Mouse (Mus musculus): ENCODE measurements around the gene Cdt1. TPM values are rescaled to one million over a fixed set of nuclear protein-coding genes. Genes with fewer than 3 reads are reported as not detected.
A peak's percentile ranks its signal among the peaks of the same experiment; 100 is the strongest.

Cdt1 gene
- 1 to 10 TPM; 1.2 to 1.8 TPM for total RNA-seq (2021)
- long read RNA-seq, partial matches to known transcripts, result 2 of 4 reads
- long read RNA-seq, other reads (novel, unspliced or antisense), result 1 of 4 reads

DNA sequence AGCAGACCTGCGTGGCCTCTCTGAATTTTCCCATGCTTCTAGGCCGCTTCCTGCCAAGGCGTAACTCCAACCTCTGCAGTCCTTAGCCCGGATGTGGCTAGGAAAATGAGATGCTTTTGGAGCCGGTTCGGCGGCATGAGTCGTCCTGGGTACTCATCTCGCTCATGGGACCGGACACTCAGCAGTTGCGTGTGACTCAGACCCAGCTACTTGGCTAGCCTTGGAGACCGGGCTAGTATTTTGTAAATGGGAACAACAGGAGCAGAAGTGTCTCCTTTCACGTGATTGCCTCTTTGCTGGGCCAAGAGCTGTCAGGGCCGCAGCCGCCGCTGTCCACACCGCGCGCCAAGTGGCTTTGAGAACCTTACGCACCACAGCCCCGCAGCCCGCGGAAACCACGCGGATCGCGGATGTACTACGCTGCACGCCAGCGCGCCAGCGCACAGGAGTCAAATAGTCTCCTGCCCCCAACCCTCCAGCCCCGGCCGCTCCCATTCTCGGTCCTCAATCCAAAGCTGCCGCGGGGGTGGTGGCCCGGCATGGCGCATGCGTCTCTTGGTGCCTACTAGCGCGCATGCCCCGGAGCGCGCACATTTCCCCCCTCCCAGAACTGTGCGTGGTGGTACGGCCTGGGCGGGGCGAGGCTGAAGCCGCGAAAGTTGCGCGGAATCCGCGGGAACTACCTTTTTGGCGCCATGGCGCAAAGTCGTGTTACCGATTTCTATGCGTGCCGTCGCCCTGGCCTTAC lies at the start of gene Cdt1:
Gene Cdt1, plus strand, starts transcription at position 655 of the 748 bp plus-strand sequence.
- DNase-seq (ENCODE audit: low spot score in 2 of 2), result peak; percentile 92 to 96

DNA sequence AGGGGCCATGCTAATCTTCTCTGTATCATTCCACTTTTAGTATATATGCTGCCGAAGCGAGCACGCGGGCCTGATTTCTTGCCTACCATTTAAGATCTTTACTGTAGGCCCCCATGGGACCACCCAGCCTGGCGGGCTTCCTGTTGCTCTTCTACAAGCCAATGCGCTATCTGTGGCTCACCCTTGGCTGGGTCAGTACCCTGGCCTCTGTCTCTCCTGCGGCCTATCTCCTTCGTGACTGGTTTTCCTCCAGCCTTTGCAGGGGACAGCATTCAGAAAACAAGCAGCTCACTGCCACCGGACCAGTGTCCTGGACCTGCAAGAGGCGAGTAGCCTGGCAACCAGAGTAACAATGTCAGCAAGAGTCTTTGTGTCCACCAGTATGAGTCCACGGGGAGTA lies 47.2 kb upstream of the Cdt1 start:
- no peak for DNase-seq (ENCODE audit: low spot score in 2 of 2)

DNA sequence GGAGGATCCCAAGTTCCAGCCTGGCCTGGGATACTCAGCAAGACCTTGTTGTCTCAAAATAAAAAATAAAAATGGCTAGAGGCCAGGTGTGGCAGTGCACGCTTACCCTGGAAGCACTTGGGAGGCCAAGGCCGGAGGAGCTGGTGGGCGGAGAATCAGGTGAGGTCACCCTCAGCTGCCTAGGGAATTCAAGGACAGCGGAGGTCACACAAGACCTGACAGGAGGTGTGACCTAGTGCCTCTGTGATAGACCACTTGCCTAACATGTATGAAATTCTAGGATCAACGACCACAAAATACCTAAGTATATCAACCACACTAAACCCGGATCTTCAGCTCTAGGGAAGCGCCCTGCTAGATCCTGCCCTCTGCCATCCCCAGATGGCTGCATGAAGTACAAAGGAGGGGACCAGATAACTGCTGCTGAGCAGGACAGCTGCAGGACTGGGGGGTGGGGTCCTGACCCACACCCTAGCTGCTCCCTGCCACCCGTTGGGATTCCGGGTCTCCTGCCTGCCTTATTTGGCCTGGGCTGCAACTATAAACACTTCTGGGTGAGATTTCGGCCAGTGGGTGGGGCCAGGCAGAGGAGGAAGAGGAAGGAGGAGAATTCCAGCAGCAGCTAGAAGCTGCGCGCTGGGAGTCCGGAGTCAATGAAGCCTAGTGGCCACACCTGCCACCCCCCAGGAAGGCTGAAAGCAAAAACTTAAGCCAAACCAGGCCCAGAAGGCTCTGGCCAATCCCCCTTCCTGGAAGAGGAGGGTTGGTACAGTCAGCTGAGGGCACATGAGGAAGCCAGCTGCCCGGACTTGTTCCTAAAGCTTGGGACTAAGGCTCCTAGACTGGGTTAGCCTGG lies 44.8 kb upstream of the Cdt1 start:
- DNase-seq (ENCODE audit: low spot score in 2 of 2), result no peak

DNA sequence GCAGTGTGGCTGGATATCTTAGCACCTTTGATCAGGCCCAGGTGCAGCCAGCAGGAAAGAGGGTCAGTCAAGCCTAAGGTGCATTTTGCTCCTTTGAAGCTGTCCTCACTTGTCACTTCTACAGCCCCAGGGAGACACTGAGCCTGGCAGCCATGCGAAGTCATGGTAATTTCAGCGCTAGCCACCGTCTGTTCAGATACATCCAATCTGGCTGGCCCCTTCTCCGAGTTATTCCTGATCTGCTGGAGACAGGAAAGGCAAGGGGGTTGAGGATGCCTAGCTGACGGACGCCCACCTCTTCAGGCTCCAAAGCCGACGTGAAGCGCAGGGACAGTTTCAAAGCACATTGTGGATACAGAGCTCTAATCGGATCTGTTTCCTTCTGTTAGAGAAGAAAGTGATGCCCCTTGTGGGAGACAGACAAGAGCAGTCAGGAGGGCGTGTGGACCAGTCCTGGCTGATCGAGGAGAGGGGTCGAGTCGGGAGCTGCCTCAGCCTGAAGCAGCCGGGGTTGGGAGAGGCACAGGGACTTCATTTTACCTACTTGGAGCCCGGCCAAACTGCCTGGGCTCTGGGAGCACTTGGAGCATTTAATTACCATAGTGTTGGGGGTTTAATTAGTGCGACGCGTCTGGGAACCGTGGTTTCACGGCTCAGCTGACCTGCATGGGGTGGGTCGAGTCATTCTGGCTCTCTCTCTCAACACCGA lies 44.0 kb upstream of the Cdt1 start:
- DNase-seq (ENCODE audit: low spot score in 2 of 2), result peak in 1 of 2 experiments; percentile 25

DNA sequence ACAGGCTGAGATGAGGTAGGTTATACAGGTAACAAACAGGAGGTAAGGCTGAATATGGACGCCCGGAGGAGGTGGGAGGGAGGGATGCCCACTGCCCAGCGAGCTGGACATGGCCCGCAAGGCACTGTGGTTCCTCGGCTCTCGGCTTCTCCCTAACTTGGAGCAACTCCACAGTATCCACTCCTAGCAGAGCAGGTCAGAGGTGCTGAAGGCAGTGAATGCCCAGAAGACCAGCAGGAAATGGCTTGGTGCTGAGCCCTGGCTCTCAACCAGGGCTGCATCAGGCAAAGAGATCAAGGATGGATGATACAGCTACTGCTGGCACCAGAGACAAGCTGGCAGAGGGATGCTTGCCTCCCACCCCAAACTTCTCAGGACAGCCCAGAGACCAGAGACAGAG lies 43.3 kb upstream of the Cdt1 start:
- DNase-seq (ENCODE audit: low spot score in 2 of 2), result no peak

DNA sequence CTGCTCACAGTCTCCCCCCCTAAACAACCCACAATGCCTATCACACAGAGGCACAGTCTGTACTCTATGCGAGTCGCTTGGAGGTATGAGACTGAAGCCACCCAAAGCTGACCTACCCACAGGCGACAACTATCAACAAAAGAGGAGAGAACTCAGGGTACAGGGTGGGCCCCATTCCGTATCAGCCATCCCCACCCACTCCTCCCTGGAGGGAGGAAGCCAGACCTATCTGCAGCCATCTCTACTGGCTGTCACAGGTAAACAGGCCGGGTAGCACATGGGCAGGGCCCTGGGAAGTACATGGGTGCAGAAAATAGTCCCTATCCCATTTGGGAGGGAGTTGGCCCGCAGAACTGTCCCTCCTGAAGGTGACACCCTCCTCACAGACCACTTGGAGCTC lies 42.8 kb upstream of the Cdt1 start:
- no peak for DNase-seq (ENCODE audit: low spot score in 2 of 2)

DNA sequence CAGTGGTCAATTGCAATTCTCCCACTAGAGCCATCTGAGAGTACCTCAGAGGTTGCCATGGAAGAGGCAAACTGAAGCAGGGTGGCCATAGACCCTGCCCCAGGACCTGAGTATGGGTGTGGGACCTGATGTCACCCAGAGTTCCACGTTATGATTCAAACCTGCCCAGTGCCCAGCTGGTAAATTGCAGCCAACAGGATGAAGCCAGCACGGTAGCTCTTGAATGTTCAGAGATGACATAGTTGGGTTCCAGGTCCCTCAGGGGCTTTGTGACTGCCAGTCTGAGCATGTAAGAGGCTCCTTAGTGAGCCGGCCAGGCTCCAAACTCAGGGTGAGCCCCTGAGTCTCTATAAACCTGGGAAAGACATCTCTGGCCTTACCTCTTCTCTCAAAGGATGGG lies 41.7 kb upstream of the Cdt1 start:
- DNase-seq (ENCODE audit: low spot score in 2 of 2), result no peak

DNA sequence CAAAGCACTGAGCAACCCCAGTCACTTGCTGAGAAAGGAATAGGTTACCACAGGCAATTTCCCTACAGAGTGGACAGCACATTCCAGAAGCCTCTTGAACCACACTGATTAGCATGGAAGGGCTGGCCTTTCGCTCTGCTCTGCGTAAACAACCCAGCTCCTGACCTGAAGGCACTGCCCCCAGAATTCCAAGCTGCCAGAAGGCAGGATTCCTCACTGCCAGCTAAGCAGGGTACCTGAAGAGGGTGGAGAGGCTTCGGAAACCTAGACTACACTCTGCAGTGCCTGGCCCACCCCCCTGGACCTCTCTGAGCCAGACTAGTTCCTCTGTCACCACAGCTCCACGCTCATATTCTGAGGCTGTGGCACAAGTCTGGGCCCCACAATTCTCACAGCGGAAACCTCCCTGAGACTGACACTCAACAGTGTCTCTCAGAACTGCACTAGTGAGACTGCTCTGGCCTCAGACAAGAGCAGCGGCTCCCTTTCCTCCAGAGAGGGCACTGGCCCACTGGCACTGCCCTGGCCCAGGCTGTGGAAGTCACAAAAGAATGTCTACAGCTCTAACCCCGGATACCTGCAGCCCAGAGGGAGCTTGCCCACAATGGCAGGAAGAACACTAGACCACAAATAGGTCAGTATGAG lies 41.2 kb upstream of the Cdt1 start:
- DNase-seq (ENCODE audit: low spot score in 2 of 2), result no peak

DNA sequence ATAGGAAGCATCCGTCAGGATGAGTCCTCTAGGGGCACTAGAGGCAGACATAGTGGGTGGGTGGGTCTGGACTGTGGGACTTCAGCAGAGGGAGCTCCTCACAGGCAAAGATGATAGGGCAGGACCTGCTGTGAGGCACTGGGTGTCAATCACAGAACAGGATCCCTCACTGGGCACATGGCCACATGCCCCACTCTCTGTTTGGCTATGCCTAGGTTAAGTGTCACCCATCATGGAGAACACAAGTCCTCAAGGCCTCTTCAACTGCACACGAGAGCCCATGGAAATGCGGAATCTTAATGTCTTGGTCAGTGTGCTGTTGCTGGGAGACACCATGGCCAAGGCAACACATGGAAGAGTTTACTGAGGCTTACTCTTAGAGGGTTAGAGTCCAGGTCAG lies 39.9 kb upstream of the Cdt1 start:
- no peak for DNase-seq (ENCODE audit: low spot score in 2 of 2)

DNA sequence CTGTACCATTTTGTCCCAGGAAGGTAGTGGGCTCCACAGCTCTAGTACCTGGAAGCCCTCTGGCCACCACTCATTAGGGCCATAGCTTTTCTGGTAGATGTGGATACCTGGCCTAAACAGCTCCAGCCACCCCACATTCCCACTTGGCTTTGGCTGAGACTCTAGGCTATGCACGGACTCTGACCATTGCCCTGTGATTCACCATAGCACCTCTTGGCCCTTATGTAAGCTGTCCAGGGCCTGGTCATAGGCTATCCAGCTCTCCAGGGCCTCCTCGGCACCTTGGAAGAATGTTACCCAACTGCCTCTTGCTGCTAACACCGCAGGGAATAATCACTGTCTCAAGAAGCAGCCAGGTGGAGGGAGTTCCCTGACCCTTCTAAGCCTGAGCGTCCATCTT lies 38.7 kb upstream of the Cdt1 start:
- no peak for DNase-seq (ENCODE audit: low spot score in 2 of 2)

DNA sequence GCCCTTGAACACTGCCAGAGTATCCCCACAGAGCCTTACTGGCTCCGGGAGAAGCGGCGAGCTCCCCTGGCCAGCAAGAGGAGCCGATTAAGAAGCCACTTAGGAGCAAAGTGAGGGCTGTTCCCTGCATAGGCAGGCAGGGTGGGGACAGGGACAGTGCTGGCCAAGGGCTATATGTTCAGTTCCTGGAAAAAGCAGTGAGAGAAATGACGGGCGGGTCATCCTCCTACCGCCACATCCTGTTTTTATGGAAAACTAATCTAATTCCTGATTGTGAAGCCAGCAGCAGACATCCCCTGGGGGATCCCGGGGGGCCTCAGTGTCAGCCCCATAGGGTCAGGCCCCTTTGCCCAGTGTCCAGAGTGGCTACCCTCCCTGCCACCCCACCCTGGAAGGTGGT lies 36.5 kb upstream of the Cdt1 start:
- DNase-seq (ENCODE audit: low spot score in 2 of 2), result no peak

DNA sequence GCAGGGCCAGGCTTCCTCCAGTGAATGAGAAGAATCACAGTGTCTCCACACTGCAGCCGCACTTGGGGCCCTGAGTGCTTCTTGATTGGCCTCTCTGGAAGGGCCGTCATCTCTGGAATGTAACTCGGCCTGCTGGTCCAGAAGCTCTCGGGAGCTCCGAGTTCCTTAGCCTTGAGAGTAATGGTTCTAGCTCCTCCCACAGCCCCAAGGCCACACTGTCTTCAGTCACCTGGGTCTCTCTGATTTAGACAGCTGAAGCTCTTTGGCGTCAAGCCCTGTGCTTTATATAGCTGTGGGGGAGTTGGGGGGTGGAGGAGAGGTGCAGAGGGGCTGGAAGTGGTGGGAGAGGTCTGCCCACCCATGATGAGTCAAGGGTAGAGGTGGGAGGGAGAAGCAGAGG lies 30.8 kb upstream of the Cdt1 start:
- DNase-seq (ENCODE audit: low spot score in 2 of 2), result no peak

DNA sequence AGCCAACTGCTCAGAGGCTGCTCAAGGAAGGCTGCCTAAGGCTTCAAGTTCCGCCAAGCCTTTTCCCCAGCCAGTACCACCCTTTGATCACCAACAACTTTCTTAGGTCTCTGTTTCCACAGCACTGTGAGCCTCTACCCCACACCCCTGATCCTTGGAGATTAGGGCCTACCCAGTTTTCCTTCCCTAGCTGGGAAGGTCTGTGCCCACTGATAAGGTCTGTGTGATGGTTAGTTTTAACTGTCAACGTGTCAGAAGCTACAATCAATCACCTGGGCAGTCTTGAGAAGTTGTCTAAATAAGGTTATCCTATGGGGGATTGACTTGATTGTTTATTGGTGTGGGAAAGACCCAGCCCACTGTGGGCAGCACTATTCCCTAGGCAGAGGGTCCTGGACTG lies 30.0 kb upstream of the Cdt1 start:
- no peak for DNase-seq (ENCODE audit: low spot score in 2 of 2)

DNA sequence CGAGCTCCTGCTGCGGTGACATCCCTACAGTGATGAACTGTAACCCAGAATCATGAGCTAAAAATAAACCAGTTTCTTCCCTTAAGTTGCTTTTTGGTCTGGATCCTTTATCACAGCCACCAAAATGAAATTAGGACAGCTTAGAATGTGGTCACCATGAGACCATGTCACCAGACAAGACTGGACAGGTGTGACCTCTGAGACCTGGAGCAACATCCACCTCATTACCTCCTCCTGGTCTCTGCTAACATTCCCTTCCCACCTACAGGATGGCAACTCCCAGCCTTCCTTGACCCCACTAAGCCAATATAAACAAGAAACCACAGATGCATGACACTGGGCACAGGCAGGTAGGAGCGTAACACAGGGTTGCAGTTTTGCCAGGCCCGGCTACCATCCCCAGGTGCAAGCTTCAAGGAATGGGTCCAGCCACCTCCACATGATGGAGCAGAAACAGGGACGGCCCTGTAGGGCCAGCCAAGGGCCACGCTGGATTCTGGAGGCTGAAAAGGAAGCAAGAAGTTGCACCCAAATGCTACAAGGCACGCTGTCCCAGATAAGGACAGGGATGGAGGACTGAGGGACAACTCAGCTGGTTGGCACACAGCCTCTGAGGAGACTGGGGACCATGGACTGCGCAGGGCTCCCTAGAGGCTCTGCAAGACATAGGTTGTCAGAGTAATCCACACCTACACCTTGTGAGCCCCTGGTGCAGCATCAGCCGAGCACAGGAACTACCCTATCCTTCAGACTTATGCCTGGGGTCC lies 29.3 kb upstream of the Cdt1 start:
- DNase-seq (ENCODE audit: low spot score in 2 of 2), result no peak

DNA sequence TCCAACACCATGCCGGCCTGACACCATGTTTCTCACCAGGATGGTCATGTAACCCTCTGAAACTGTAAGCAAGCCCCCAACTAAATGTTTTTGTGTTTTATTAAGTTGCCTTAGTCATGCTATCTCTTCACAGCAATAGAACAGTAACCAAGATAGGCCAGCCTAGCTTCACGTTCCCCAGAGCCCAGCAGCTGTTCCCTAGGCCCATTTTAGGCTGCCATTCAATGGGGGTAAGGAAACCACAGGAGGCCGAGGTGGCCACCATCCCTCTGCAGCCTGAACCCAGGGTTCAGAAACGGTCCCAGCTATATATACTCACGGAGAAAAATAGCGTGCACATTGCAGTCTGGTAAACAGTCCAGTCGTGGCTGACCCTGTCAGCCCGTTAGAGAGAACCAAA lies 23.7 kb upstream of the Cdt1 start:
- no peak for DNase-seq (ENCODE audit: low spot score in 2 of 2)

DNA sequence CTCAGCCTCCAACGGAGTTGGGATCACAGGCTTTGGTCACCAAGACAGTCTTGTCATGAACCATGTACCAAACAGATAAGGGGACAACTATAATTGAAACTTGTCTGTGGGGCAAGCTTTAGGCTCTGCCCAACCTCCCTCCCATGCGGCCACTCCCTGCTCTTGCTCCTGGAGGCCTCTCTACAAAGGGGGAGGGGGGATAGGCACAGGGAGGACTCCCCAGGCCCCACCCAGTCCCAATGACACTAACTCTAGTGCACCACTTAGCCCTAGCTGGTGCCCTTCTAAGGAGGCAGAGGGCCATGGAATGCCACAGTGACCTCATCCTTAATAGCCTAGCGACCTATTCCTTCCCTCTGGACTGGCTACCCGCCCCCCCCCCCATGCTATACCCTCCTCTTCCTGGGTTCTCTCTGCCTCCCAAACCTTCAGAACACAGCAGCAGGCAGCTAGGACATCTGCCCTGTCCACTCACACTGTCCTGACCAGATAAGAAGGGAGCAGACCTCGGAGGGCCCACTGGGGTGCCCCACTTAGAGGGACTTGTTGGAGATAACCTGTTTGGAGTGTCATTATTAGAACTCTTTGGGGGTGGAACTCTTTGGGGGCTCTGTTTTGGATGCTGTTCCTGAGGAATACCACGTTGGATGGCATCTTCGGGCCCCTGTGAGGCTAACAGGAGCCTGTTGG lies 21.6 kb upstream of the Cdt1 start:
- DNase-seq (ENCODE audit: low spot score in 2 of 2), result no peak

DNA sequence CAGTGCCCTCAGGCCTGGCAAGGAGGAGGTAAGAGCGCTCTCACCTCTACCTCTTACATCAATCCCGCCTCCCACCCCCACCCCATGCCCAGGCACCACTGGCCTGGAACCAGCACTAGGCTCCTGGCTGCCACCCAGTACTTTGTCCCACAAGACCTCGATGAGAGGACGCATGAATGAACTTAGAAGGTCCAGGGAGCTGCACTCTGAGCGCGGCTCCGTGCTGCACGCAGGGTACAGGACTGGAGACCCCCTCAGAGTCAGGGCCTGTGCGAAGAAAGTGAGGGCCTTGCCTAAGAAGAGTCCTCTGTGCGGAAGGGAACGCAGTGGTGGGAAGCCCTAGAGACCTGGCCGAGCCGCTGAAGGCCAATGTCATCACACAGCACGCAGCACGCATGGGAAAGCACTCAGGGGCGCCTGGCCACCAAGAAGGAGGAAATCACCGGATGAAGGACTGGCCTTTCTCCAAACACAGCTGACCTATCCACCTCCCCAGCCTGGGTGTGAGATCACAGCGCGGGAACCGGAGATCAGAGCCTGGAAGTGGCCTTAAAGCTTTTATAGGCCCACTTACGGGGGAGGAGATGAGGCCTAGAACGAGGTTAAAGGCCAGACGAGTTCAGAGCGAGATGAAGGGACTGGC lies 20.9 kb upstream of the Cdt1 start:
- DNase-seq (ENCODE audit: low spot score in 2 of 2), result no peak

DNA sequence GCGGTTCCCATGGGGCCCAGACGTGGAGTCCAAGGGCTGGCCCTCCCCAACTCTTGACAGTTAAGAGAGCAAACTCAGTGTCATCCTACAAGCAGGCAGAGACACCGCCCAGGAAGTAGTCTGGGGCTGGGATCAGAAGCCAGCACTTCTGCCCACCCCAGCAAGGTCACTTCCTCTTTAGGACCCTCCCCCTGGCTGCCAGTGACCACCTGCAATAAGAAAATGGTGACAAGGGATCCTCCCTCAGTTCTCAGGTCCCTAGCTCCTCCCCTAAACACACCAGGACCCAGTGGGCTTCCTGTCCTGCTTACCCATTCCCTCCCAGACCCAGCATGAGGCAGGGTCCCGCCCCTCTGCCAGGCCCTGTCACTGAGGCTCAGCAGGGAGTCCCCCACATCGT lies 20.0 kb upstream of the Cdt1 start:
- DNase-seq (ENCODE audit: low spot score in 2 of 2), result no peak

DNA sequence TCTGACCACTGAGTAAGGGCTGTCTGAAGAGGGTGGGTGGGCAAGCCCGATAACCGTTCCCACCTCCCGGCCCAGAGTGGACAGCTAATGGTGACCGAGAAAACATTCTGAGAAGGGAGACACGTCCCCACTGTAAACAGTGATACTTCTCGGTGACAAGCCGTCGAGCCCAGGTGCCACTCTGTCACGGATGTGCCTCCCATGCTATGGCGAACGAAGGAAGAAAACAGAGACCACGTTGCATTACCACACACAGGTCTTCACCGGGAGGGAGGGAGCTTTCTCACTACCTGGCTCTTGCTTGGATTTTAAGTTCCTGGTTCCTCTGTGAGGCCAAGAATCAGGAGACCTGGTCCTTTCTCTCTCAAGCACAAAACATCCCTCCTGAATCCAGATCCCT lies 19.5 kb upstream of the Cdt1 start:
- no peak for DNase-seq (ENCODE audit: low spot score in 2 of 2)

All from layer of hippocampus, adult 18-20 months (tissue).